Mouse (Mus musculus) olfactory bulb, adult 2 months (tissue): ENCODE results near the gene Sptbn1.

ENCODE experiments used
- CTCF ChIP-seq: fragments of 200-500 bp; IDR thresholded peaks from 2 replicates; pipeline ENCODE4 v1.5.1; 2012; ENCODE audit warnings: low read depth, mild to moderate bottlenecking, low read length, moderate library complexity; ENCODE audit not compliant: insufficient read depth
- POLR2A ChIP-seq: fragments of 200-500 bp; IDR thresholded peaks from 2 replicates; pipeline ENCODE4 v1.6.1; 2012; ENCODE audit warnings: mild to moderate bottlenecking, low read depth, low read length, moderate library complexity; ENCODE audit not compliant: insufficient read depth

DNA sequence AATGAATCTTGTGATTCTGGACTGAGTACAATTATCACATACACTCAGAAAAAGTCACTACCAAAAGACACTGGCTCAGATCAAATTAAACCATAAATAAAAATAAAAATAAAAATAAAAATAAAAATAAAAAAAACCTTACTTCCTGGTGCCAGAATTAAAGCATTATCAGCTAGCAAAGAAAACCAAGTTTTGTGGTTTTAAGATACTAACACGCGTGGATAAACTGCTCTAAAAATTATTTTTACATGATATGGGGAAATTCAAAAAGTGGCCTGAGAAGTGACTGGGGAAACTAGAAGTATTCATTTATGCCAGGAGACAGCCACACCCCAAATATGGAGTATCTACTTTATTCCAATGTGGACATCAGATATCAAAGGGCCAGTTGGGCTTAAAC lies 89.8 kb downstream of the Sptbn1 start:
- no peak for TF ChIP-seq CTCF
- TF ChIP-seq POLR2A = no peak
